Mouse (Mus musculus) cerebellum, adult 2 months (tissue): ENCODE measurements around the gene Lypd4.

Experiments used
- CTCF ChIP-seq: fragments of 200-500 bp; IDR thresholded peaks from 2 replicates; pipeline ENCODE4 v1.5.1; 2011; ENCODE audit warnings: low read depth, mild to moderate bottlenecking, control low read depth, low read length, moderate library complexity, borderline replicate concordance; ENCODE audit not compliant: insufficient read depth
- POLR2A ChIP-seq: fragments of 200-500 bp; IDR thresholded peaks from 2 replicates; pipeline ENCODE4 v1.6.1; 2011; ENCODE audit warnings: low read length, control low read depth, borderline replicate concordance; ENCODE audit not compliant: insufficient read depth

DNA sequence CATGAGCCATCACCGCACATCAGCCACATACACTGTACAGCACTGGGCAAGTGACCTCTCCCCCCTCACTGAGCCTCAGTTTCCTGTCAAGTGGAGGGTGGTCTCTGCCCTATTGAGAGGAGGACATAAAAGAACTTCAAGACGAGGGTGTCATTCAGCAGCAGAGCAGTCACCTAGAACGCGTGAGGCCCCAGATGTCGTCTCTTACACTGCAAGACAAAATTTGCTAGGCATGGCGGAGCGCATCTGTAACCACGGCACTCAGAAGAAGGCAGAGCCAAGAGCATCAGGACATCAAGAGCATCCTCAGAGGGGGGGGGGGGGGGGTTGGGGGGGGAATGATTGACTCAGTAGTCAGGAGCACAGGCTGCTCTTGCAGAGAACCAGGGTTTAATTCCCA lies 26.5 kb upstream of the Lypd4 start:
- TF ChIP-seq POLR2A = no peak
- TF ChIP-seq CTCF = no peak
